Comparison of ENCODE assay signal across 8 mouse cellular contexts in the genomic region with DNA sequence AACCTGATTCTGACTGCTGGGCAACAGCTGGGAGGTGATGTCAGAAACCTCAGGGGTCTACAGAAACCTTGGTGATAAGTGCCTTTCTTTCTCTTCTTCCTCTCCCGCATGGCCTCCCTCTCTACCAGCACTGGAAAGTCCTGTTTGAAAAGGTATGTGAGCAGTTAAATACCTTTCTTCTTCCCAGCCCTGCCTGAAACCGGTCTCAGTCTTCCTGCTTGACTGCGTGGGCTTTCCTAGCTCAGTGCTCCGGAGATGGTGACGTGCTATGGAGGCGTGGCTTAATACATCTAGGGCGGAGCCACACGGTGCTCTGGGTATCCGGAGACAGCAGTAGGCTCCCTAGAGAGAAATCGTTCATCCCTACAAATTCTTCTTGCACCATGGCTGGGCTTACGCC. TPM values are rescaled to one million over a fixed set of nuclear protein-coding genes. Genes with fewer than 3 reads are reported as not detected.
DNase-seq lines count a peak whose midpoint lies in the region; ATAC-seq and TF ChIP-seq lines count a peak whose summit lies in the region.

No protein-coding gene starts in this region.

- peaks cover 22% of the 10 kb centered on the region for H3K4me1 ChIP-seq in hindbrain, embryonic 14.5 days (replicated peaks; ENCODE audit: control insufficient read depth, insufficient read depth, low read length)
- H3K4me1 ChIP-seq in lung, postnatal 0 days (ENCODE audit: insufficient read depth, low read depth, low read length) = peaks cover 19% of the 10 kb centered on the region

- H3K36me3 ChIP-seq in hindbrain, embryonic 14.5 days (replicated peaks; ENCODE audit: control insufficient read depth, insufficient read depth) = no peaks in the 10 kb centered on the region
- H3K36me3 ChIP-seq in lung, postnatal 0 days (ENCODE audit: insufficient read depth, low read length) = no peaks in the 10 kb centered on the region

- peak overlapping the region; percentile 75 for H3K4me3 ChIP-seq in hindbrain, embryonic 14.5 days (replicated peaks; ENCODE audit: low read length)
- peak overlapping the region; percentile 54; the same call in 1 of the 2 replicates for H3K4me3 ChIP-seq in lung, postnatal 0 days (ENCODE audit: low read depth, low read length)

- peak overlapping the region; percentile 78; the same call in 1 of the 2 replicates for H3K9ac ChIP-seq in hindbrain, embryonic 14.5 days
- H3K9ac ChIP-seq in lung, postnatal 0 days (replicated peaks; ENCODE audit: low read depth) = no peak overlapping the region

- no peaks in the 10 kb centered on the region for H3K9me3 ChIP-seq in hindbrain, embryonic 14.5 days (ENCODE audit: control insufficient read depth, low read length)
- H3K9me3 ChIP-seq in lung, postnatal 0 days (ENCODE audit: low read length) = no peaks in the 10 kb centered on the region

- no peaks in the 10 kb centered on the region for H3K27me3 ChIP-seq in hindbrain, embryonic 14.5 days (ENCODE audit: control insufficient read depth, insufficient read depth, low read length)
- 0 out of 2 replicates have a peak, but pooled peaks cover 7% of the 10 kb centered on the region for H3K27me3 ChIP-seq in lung, postnatal 0 days (replicated peaks; ENCODE audit: insufficient read depth, low read length)

- WGBS in hindbrain, embryonic 14.5 days = 1% methylated on average over 11 of the region's 11 CpGs
- WGBS in lung, postnatal 0 days = 2% methylated on average over 11 of the region's 11 CpGs

- peak; percentile 74 for ATAC-seq in hindbrain, embryonic 14.5 days (ENCODE audit: low FRiP score)
- ATAC-seq in lung, postnatal 0 days = peak; percentile 79

- TF ChIP-seq EP300 in lung, postnatal 0 days (IDR thresholded peaks at IDR 0.05) = no peak

- peak; percentile 92 for DNase-seq in R1 (ENCODE audit: low read depth, low spot score)
- peak; percentile 46 to 73 for DNase-seq in cerebellum, postnatal 25 days
- DNase-seq in gastrocnemius, adult 18-20 months (ENCODE audit: low spot score) = peak; percentile 78
- peak; percentile 84 for DNase-seq in hindbrain, embryonic 14.5 days (ENCODE audit: low spot score)
- DNase-seq in layer of hippocampus, postnatal 14 days (ENCODE audit: low spot score in 2 of 2) = peak; percentile 48 to 82
- DNase-seq in lung, postnatal 0 days (ENCODE audit: low spot score) = peak; percentile 73
- DNase-seq in ovary, postnatal 36 days (ENCODE audit: low spot score) = peak; percentile 54
- peak; percentile 82 for DNase-seq in thymus, postnatal 4 days

- no peak for TF ChIP-seq CTCF in lung, postnatal 0 days (IDR thresholded peaks at IDR 0.05)

- H3K4me2 ChIP-seq in hindbrain, embryonic 14.5 days (replicated peaks) = peak overlapping the region; percentile 100
- H3K4me2 ChIP-seq in lung, postnatal 0 days (replicated peaks; ENCODE audit: low read depth, low read length) = peak overlapping the region; percentile 99

- H3K27ac ChIP-seq in hindbrain, embryonic 14.5 days = peak overlapping the region; percentile 44
- H3K27ac ChIP-seq in lung, postnatal 0 days (ENCODE audit: low read length) = no peak overlapping the region

RNA-seq across cellular contexts. Expression of gene Rhbdl3, which starts 1.8 kb away (rescaled TPM):
- total RNA-seq in gastrocnemius, adult 18-20 months (2021) = 1 to 10 TPM; 4.2 to 5.1 TPM
- 4.6 and 5.4 TPM in 2 replicates for polyA plus RNA-seq in hindbrain, embryonic 14.5 days (2014; fragmentation: Nextera tagmentation; extraction: Ambion mirVana)
- 10 to 100 TPM; 28.0 to 28.9 TPM for total RNA-seq in layer of hippocampus, postnatal 14 days (2021)
- polyA plus RNA-seq in lung, postnatal 0 days (2015; fragmentation: Nextera tagmentation; extraction: Ambion mirVana) = 0.86 and 1.3 TPM in 2 replicates

Comparison
In these comparisons a context has a peak if more than half of its experiments do, and no peak if none do; other contexts are left out.
1. RNA of gene Rhbdl3, which starts 1.8 kb away (total RNA-seq): 28.0 to 28.9 TPM in layer of hippocampus, postnatal 14 days; 4.2 to 5.1 TPM in gastrocnemius, adult 18-20 months; every median in the first group is over 4 times any median in the second.
2. Peak in every context shown above with its lines, with median percentiles within 50 percentile points of each other: DNase-seq.